Mouse (Mus musculus): ENCODE measurements around the gene Cyb561d2.

Cyb561d2 gene

DNA sequence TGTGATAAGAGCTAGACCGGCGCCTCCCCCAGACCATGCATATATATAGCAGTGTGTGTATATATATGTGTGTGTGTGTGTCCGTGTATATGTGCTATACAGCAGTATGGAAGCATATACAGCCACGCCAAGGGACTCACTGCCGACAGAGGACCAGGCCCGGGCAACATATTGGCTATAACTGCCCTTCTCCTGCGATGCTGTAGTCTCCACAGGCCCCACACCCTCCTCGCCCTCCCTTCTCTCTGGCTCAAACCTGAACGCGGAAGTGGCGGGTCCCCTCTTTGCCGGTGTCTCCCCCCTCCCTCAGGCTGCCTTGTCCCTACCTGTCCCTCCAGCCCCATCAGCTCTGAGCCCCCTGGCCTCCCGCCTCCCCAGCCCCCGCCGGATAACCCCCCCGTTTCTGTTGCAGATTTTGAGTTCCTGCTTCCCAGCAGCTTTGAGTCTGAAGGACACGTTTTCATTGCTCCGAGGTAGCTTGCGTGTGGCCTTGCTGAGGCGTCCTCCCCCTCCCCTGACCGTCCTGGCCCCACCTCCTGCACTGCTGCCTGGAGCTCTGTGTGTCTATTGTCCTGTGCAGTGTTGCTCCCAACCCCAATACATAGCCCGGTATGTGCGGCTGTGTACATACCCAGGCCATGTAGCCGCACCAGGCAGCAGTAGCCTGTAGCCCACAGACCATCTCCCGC is 20.1 kb downstream of the Cyb561d2 start:
- DNase-seq (ENCODE audit: low spot score): no peak

- no peak for DNase-seq (ENCODE audit: low spot score)
These were observed 20.8 kb downstream of the Cyb561d2 start for GRCm38 (mm10) chr9:107521190-107521589.

GRCm38 (mm10) chr9:107520331-107520730 is 21.7 kb downstream of the Cyb561d2 start:
- no peak for DNase-seq (ENCODE audit: low spot score)

DNA sequence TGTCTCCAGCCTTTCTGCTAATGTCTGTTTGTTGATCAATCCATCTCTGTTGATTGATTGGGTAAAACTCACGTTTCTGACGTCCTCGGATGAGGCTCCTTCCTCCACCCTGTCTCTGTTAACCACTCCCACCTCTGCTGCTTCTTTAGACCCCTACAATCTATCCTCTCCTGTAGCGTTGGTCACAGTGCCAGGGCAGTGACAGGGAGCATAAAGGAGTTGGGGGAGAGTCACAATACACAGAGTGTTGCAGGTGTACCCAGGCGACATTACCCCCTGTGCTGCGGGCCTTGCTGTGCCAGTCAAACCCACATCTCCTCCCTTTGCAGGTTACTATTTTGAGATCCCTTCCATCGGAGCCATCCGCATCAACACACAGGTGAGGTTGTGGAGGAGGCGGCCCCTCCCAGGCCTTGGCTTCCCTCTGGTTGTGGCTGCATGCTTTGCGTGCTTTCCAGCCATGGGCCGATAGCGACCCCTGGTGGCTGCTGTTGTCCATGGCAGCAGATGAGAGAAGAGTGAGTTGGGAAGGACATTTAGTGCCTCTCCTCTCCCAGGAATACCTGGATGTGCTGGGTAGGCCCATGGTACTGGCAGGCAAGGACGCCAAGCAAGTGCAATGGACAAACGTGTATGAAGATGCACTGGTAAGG is 27.6 kb downstream of the Cyb561d2 start:
- peak; percentile 73 for DNase-seq (ENCODE audit: low spot score)

DNA sequence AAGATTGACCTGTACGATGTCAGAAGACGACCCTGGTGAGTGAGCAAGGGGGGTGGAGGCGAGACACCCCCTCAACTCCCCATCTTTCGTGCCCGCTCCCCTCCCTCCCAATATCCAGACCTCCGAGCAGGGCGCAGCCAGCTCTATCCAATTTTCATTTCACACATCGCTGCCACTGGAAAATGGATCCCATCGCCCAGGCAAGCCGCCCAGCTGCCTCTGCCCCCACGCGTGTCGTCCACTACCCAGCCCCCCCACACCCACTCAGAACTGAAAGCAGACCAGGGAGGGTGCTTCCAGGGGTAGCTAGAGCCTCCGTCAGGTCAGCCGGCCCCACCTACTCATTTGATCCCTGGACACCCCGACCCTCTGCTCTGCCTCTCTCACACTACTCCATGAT is 29.7 kb downstream of the Cyb561d2 start:
- no peak for DNase-seq (ENCODE audit: low spot score)

DNA sequence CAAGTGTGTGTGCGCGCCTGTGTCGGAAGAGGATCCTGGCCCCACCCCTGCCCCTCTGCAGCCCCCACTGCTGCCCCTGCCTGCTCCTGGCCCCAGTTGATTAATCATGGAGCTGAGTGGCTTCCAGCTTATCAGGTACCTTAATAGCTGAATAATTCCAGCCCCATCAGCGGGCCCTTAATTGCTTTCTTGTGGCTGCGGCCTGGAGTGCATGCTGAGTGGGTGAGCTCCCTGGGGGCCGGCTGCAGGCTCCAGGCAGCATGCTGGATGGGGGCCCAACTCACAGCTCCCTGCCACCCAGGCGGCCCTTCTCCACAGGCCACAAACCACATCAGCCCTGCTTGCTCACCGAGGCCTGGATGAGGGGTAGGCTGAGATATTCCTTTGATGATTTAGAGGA is 30.6 kb downstream of the Cyb561d2 start:
- no peak for DNase-seq (ENCODE audit: low spot score)

GRCm38 (mm10) chr9:107510384-107511100 is 31.5 kb downstream of the Cyb561d2 start:
- DNase-seq (ENCODE audit: low spot score): no peak

DNA sequence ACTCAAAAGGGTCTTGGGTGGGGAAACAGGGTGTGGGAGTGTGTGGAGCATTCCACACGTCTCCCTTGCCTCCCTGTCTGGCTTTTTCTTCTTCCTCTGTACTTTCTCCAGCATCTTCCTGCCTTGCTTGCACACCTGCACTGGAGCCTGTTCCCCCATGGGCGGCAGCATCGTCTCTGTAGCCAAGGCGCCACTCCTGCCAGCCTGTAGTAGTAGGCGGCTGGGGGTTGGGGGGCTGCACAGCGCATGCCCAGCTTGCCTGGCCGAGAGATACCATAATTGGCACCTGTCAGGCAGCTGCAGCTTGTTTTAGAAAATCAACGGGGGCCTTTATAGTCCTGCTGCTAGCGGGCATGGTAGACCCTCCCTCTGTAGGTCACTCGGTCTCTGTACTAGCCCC is 33.7 kb downstream of the Cyb561d2 start:
- DNase-seq (ENCODE audit: low spot score): no peak

GRCm38 (mm10) chr9:107504662-107505537 is 37.1 kb downstream of the Cyb561d2 start:
- DNase-seq (ENCODE audit: low spot score): no peak

DNA sequence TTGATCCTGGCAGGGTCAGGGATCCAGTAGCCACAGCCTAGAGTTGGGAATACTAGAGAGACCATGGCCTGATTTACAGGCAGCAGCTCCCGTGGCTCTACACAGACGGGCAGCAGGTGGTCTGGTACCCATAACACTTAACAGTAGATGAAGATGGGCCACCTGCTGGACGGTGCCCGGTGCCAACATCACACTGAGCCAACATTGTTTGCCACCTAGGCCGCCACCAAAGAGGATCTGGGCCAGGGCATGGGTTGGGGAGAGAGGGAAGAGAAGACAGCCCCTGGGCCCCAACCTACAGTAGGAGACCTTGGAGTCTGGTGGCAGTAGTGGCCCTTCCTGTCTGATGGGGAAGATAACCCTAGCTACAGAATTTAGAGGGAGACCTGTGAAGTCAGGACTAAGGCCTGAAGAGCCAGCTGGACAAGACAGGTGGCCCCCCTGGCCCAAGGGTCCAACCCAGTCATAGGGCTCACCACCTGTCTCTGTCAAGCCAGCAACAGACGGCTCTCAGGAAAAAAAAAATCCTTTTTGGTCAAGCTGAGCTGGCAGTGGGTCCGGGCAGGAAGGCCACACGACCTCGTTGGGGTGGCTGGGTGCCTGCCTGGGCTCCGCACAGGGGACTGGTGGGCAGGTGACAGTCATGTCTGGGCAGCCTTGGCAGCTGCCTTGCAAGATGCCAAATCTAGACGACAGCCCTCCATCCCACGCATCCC is 39.7 kb downstream of the Cyb561d2 start:
- no peak for DNase-seq (ENCODE audit: low spot score)

DNA sequence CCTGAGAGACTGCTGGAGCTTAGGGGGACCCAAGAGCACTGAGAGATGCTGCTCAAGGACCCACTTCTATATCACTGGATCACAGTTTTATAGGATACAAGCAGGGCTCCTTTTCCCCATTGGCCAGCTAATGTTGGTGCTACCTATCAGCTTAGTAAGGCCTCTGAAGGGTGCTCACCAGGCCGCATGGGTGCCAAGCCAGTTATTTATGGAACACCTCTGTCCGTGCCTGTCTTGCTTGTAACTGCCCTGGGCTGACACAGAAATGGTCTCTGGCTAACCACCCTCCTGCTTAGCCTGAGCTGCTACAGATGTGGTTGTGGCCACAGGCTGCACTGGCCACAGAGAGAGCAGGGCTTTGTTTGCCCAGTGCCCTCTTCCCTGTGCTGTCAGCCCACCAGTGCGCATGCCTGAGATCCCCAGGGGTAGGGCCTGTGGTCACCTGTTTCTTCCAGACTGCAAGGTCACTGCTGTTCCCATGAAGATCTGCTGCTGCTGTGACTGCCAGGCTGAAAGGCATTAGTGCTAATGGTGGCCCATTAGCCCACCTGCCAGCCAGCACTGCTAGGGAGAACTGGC is 41.2 kb downstream of the Cyb561d2 start:
- no peak for DNase-seq (ENCODE audit: low spot score)

DNA sequence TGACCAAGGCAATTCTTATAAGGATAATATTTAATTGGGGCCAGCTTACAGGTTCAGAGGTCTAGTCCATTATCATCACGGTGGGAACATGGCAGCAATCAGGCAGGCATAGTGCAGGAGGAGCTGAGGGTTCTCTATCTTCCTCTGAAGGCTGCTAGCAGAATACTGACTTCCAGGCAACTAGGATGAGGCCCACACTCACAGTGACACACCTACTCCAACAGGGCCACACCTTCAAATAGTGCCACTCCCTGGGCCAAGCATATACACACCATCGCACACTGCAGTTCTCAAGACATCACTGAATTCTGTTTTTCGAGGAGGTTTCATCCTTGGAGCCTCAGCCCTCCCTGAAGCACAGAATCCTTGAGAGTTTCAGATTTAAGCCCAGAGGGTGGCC is 45.6 kb downstream of the Cyb561d2 start:
- DNase-seq (ENCODE audit: low spot score): no peak

- no peak for DNase-seq (ENCODE audit: low spot score)
These were observed 47.8 kb downstream of the Cyb561d2 start for GRCm38 (mm10) chr9:107494238-107494637.

DNA sequence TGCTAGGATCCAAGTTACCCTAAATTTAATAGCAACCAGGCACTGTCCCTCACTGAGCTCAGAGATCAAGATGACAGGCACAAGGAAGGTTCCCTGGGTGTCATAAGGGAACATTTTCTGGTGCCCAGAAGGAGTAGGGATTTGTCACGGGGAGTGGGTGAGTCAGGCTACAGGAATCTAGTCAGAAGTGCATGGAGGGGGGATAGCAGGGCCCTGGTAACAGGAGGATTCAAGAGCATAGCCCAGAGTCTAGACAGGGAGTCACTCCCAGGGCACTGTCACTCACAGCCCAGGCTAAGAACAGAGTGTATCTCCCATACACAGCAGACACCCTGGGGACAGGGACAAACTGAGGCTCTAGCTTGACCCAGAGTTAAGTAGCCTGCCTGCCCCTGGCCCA is 48.5 kb downstream of the Cyb561d2 start:
- DNase-seq (ENCODE audit: low spot score): no peak

DNA sequence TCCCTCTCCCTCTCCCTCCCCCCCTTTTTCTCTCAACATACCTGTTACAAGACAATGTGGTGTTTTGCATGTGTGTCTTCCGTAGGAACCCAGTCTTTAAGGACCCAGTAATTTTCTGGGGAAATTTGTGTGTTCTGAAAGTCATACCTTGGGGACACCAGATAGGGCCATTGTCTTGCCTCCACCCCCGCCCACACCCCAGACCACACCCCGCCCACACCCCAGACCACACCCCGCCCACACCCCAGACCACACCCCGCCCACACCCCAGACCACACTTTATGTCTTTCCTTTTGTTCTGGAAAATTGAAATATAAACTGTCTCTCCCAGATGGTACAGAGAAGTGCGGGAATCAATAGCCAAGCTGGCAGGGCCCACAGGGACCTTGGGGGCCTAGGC is 51.4 kb downstream of the Cyb561d2 start:
- no peak for DNase-seq (ENCODE audit: low spot score)

DNA sequence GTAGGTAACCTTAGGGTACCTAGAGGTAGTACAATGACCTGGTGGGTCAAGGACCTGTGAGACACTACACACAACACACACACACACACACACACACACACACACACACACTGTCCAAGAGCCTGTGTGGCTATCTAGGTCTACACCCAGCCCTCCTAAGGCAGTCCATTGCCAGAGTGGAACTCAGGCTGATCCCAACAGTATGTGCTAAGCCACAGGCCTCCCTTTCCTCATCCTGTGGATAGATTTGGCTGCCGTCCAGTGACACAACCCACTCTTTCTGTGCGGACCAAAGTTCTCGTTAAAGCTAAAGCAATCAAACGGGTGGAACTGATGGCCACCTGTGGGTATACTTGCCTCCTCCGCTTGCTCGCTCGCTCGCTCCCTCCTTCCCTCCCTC is 51.8 kb downstream of the Cyb561d2 start:
- DNase-seq (ENCODE audit: low spot score): no peak
